Comparison of ENCODE assay signal across 27 mouse cellular contexts in genomic region chr9:115234561-115234960, GRCm38 (mm10).
"Had no signal": no experiment of that assay in that cellular context is flagged by ENCODE, and none has a peak within 500 bp of the region (broad histone marks: within the 10 kb centered on the region; RNA-seq: fewer than 3 reads in every experiment).

No protein-coding gene starts in this region.

- H3K4me3 ChIP-seq: embryonic facial prominence, embryonic 10.5 days; embryonic facial prominence, embryonic 12.5 days; embryonic facial prominence, embryonic 13.5 days; embryonic facial prominence, embryonic 15.5 days; erythroblast, embryonic 14.5 days; forebrain, embryonic 10.5 days; forebrain, embryonic 12.5 days; forebrain, embryonic 15.5 days; gastrocnemius, adult 2 months; heart, adult 2 months had no signal

- H3K9me3 ChIP-seq: embryonic facial prominence, embryonic 10.5 days; embryonic facial prominence, embryonic 12.5 days; embryonic facial prominence, embryonic 13.5 days; embryonic facial prominence, embryonic 15.5 days; forebrain, embryonic 10.5 days; forebrain, embryonic 12.5 days; forebrain, embryonic 15.5 days had no signal

- H3K9ac ChIP-seq: embryonic facial prominence, embryonic 12.5 days; embryonic facial prominence, embryonic 13.5 days; embryonic facial prominence, embryonic 15.5 days; forebrain, embryonic 12.5 days; forebrain, embryonic 15.5 days; forebrain, postnatal 0 days had no signal

- H3K4me1 ChIP-seq: embryonic facial prominence, embryonic 12.5 days; embryonic facial prominence, embryonic 13.5 days; embryonic facial prominence, embryonic 15.5 days; forebrain, embryonic 15.5 days had no signal

- DNase-seq: cerebellum, adult 18-20 months; cerebellum, adult 2 months; cerebellum, adult 8-10 months; cerebellum, adult 9-10 months; cerebellum, adult 9-11 months; cerebellum, postnatal 10 days; cerebellum, postnatal 14 days; cerebellum, postnatal 25 days; embryo, embryonic 11 days; forebrain, postnatal 0 days; gastrocnemius, adult 2 months; gastrocnemius, postnatal 10 days; gastrocnemius, postnatal 14 days; gastrocnemius, postnatal 25 days; gastrocnemius, postnatal 36 days; heart, adult 18-20 months; heart, adult 2 months had no signal

- ATAC-seq: forebrain, embryonic 14.5 days; forebrain, embryonic 15.5 days; forebrain, embryonic 16.5 days; forebrain, postnatal 0 days had no signal

- H3K27me3 ChIP-seq: embryonic facial prominence, embryonic 12.5 days; embryonic facial prominence, embryonic 13.5 days; embryonic facial prominence, embryonic 15.5 days; forebrain, embryonic 12.5 days; forebrain, embryonic 15.5 days had no signal

- H3K4me2 ChIP-seq: embryonic facial prominence, embryonic 12.5 days; embryonic facial prominence, embryonic 13.5 days; embryonic facial prominence, embryonic 15.5 days; forebrain, embryonic 12.5 days; forebrain, embryonic 15.5 days had no signal

- H3K27ac ChIP-seq: embryonic facial prominence, embryonic 10.5 days; embryonic facial prominence, embryonic 12.5 days; embryonic facial prominence, embryonic 13.5 days; embryonic facial prominence, embryonic 15.5 days; forebrain, embryonic 10.5 days; forebrain, embryonic 12.5 days; forebrain, embryonic 15.5 days; gastrocnemius, adult 2 months; heart, adult 2 months had no signal
